Mouse (Mus musculus) midbrain, postnatal 0 days (tissue): ENCODE data around the gene F7. TPM values are rescaled to one million over a fixed set of nuclear protein-coding genes. Genes with fewer than 3 reads are reported as not detected.

Source experiments
- ATAC-seq: fragments of 200-750 bp; cut with Nextera tagmentation; 2 replicates; pipeline ENCODE4 v1.8.0; 2017; ENCODE audit warnings: moderate number of reproducible peaks, mild to moderate bottlenecking, moderate TSS enrichment, moderate library complexity; ENCODE audit not compliant: low FRiP score
- DNase-seq: peaks from one replicate; pipeline ENCODE4 v3.0.0-alpha.2; 2015; ENCODE audit warnings: low spot score
- H3K27ac ChIP-seq: fragments of 300-500 bp; sonication (generic); 2 replicates; pipeline ENCODE4 v1.5.1; 2014; ENCODE audit warnings: low read depth, mild to moderate bottlenecking, low read length, mixed read lengths
- H3K27me3 ChIP-seq: fragments of 300-500 bp; sonication (generic); 2 replicates; pipeline ENCODE4 v1.6.1; 2014; ENCODE audit warnings: low read length, control low read depth, mixed read lengths; ENCODE audit not compliant: insufficient read depth
- H3K36me3 ChIP-seq: fragments of 300-500 bp; sonication (generic); 2 replicates; pipeline ENCODE4 v1.6.1; 2014; ENCODE audit warnings: low read length, control low read depth, mixed read lengths; ENCODE audit not compliant: insufficient read depth
- H3K4me1 ChIP-seq: fragments of 300-500 bp; sonication (generic); 2 replicates; pipeline ENCODE4 v1.6.1; 2014; ENCODE audit warnings: mild to moderate bottlenecking, control low read depth, antibody characterized with exemption, low read length, mixed read lengths; ENCODE audit not compliant: insufficient read depth
- H3K4me2 ChIP-seq: fragments of 300-500 bp; sonication (generic); 2 replicates; pipeline ENCODE4 v1.6.1; 2014; ENCODE audit warnings: low read depth, mild to moderate bottlenecking, low read length, mixed read lengths; ENCODE audit not compliant: poor library complexity, severe bottlenecking
- H3K4me3 ChIP-seq: fragments of 300-500 bp; sonication (generic); 2 replicates; pipeline ENCODE4 v1.5.1; 2014; ENCODE audit warnings: low read depth, mild to moderate bottlenecking, low read length, moderate library complexity
- H3K9ac ChIP-seq: fragments of 300-500 bp; sonication (generic); replicated peaks from 2 replicates; pipeline ENCODE4 v1.6.1; 2014; ENCODE audit warnings: mild to moderate bottlenecking, low read length, moderate library complexity, mixed read lengths; ENCODE audit not compliant: poor library complexity, severe bottlenecking
- H3K9me3 ChIP-seq: fragments of 300-500 bp; sonication (generic); 2 replicates; pipeline ENCODE4 v1.6.1; 2016; ENCODE audit warnings: low read length, control low read depth
- CTCF ChIP-seq: IDR thresholded peaks from 2 replicates; pipeline ENCODE4 v1.5.1; 2016; ENCODE audit warnings: antibody characterized with exemption, mild to moderate bottlenecking
- WGBS: fragments of 180-500 bp; shearing (Covaris S2); extraction: QIAGEN DNeasy Blood & Tissue Kit; methylation state at CpG from one replicate; pipeline ENCODE4 v1.1.7; 2014; 5-methylcytosine and 5-hydroxymethylcytosine counted together
- polyA plus RNA-seq: library from polyadenylated mRNA; unstranded; fragments of >200 nt; fragmentation: Nextera tagmentation; extraction: Ambion mirVana; gene quantifications from 2 replicates; pipeline ENCODE4 v1.2.1, GENCODE M21; 2015
- total RNA-seq: library from RNA; depleted of rRNA; stranded (reverse); fragments of >200 nt; gene quantifications from 2 replicates; pipeline ENCODE4 v1.2.3, GENCODE M21; 2014; rRNA removed

Gene F7
- total RNA-seq (not detected in 2 replicates), polyA plus RNA-seq (0.07 and 0.09 TPM in 2 replicates)

DNA sequence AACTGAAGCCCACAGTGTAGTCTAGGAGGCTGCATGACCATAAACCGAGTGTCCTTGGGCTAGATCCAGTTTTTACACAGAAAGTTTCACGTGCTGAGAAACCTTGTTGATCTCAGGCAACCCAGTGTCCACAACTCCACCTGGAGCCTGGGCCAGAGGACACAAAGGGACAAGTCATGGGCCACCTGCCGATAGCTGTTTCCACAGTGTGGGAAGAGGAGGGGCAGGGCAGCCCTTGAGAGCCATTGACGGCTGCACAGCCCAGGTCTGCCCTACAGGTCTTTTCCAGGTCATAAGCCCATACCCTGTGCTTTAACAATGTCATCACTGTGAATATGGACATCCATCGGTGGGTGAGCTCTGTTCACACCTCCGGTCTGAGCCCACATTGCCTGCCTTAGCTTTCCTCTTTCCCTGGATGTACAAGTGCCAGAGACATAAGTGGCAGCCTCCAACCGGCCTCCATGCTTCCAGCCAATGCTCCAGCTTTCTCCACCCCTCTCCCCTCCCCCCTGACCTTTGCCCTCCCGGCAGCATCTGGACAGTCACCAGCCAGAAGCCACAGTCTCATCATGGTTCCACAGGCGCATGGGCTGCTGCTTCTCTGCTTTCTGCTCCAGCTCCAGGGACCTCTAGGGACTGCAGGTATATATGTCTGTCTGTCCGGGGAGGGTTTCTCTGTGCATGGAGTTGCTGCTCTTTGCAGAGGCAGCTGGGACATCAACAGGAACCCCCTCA, at the start of gene F7:
TSS of gene F7 (plus strand) at position 548 of the 738 bp plus-strand sequence.
- no peak within 1 kb of the TSS for H3K27ac ChIP-seq
- peaks cover 5% of the 10 kb centered on the region; the same call in 1 of the 2 replicates for H3K36me3 ChIP-seq
- 57% methylated on average over 10 of the region's 10 CpGs for WGBS
- no peaks in the 10 kb centered on the region for H3K27me3 ChIP-seq
- no peaks in the 10 kb centered on the region for H3K4me1 ChIP-seq
- no peak for ATAC-seq
- no peaks in the 10 kb centered on the region for H3K9me3 ChIP-seq
- no peak for DNase-seq
- H3K4me3 ChIP-seq: no peak within 1 kb of the TSS
- no peak within 1 kb of the TSS for H3K4me2 ChIP-seq
- no peak for TF ChIP-seq CTCF
- H3K9ac ChIP-seq: no peak within 1 kb of the TSS

- Histone ChIP-seq H3K4me2 (no peak overlapping the region), H3K36me3 (peaks cover 66% of the 10 kb centered on the region), H3K27ac (no peak overlapping the region), H3K9ac (no peak overlapping the region), H3K27me3 (no peaks in the 10 kb centered on the region), H3K4me3 (no peak overlapping the region), H3K4me1 (no peaks in the 10 kb centered on the region), H3K9me3 (no peaks in the 10 kb centered on the region)
- WGBS: 84% methylated on average over 11 of the region's 11 CpGs
- ATAC-seq: no peak
- no peak for DNase-seq
- no peak for TF ChIP-seq CTCF
Observed at GRCm38 (mm10) chr8:12976290-12976689, 49.5 kb upstream of the F7 start.

GRCm38 (mm10) chr8:12976723-12977122, 49.1 kb upstream of the F7 start:
- H3K9me3 ChIP-seq: no peaks in the 10 kb centered on the region
- H3K27ac ChIP-seq: no peak overlapping the region
- no peak overlapping the region for H3K4me2 ChIP-seq
- H3K9ac ChIP-seq: no peak overlapping the region
- DNase-seq (no peak), ATAC-seq (no peak)
- 82% methylated on average over 5 of the region's 5 CpGs for WGBS
- H3K4me3 ChIP-seq: no peak overlapping the region
- TF ChIP-seq CTCF: no peak
- no peaks in the 10 kb centered on the region for H3K27me3 ChIP-seq
- H3K36me3 ChIP-seq: peaks cover 66% of the 10 kb centered on the region
- H3K4me1 ChIP-seq: no peaks in the 10 kb centered on the region

DNA sequence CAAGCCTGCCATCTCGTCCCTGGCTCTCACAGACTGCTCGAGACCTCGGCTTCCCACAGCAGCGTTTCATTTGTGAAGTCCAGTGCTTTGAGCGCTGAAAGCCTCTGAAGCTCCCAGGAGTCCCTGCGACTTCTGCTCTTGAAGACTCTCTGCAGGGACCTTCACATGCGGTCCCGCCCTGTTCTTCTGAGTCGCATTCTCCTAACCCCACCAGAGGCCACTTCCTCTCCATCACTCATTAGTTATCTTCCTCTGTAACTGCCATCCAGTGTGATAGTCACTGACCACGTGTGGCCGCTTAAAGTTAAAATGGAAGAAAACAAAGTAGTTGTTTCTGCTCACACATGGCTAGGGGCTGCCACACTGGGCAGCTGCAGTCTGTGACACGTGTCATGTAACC, 48.5 kb upstream of the F7 start:
- Histone ChIP-seq H3K4me3 (no peak overlapping the region), H3K9ac (no peak overlapping the region), H3K4me1 (no peaks in the 10 kb centered on the region), H3K9me3 (no peaks in the 10 kb centered on the region), H3K36me3 (peaks cover 66% of the 10 kb centered on the region), H3K27me3 (no peaks in the 10 kb centered on the region), H3K27ac (no peak overlapping the region), H3K4me2 (no peak overlapping the region)
- 86% methylated on average over 12 of the region's 12 CpGs for WGBS
- no peak for DNase-seq
- no peak for TF ChIP-seq CTCF
- ATAC-seq: no peak

GRCm38 (mm10) chr8:12978308-12978707, 47.5 kb upstream of the F7 start:
- Histone ChIP-seq H3K27me3 (no peaks in the 10 kb centered on the region), H3K36me3 (peaks cover 60% of the 10 kb centered on the region), H3K9me3 (no peaks in the 10 kb centered on the region), H3K4me3 (no peak overlapping the region), H3K4me2 (no peak overlapping the region), H3K9ac (no peak overlapping the region), H3K27ac (no peak overlapping the region), H3K4me1 (no peaks in the 10 kb centered on the region)
- 52% methylated on average over 2 of the region's 2 CpGs for WGBS
- no peak; the same call in 1 of the 2 replicates for ATAC-seq
- TF ChIP-seq CTCF: no peak
- DNase-seq: no peak

- peaks cover 58% of the 10 kb centered on the region for H3K36me3 ChIP-seq
- ATAC-seq: peak; percentile 43
Observed at GRCm38 (mm10) chr8:12978726-12979125, 47.1 kb upstream of the F7 start.

More at GRCm38 (mm10) chr8:12978726-12979125, 47.1 kb upstream of the F7 start:
- WGBS: 40% methylated on average over 5 of the region's 5 CpGs
- Histone ChIP-seq H3K9me3 (no peaks in the 10 kb centered on the region), H3K27me3 (no peaks in the 10 kb centered on the region), H3K9ac (no peak overlapping the region), H3K4me3 (no peak overlapping the region), H3K4me1 (no peaks in the 10 kb centered on the region), H3K27ac (no peak overlapping the region), H3K4me2 (no peak overlapping the region)
- DNase-seq: peak; percentile 82
- TF ChIP-seq CTCF: peak; percentile 75
